Mouse (Mus musculus) liver, embryonic 14.5 days (tissue): ENCODE results near the gene Pcnx2.

Source experiments
- CTCF ChIP-seq: IDR thresholded peaks from 2 replicates; pipeline ENCODE4 v1.5.1; 2016; ENCODE audit warnings: antibody characterized with exemption, low read depth, control low read depth
- EP300 ChIP-seq: IDR thresholded peaks from 2 replicates; pipeline ENCODE4 v1.6.1; 2016; ENCODE audit warnings: antibody characterized with exemption, low read depth

DNA sequence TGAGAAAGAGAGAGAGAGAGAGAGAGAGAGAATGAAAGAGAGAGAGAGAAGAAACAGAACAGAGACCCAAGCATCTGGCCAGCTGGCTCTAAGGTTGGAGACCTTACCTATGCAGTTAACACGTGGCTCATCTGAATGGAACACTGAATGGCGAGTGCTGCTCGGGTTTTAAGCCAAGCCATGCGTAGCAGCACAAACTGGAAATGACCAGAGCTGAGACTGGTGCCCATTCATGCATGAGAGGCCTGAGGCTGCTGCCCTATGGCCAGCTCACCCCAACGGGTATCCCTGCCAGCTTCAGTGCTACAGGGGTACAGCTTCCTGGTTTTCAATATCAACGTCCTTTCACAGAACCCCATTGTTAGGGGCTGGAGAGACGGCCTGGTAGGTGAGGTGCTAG lies 43.7 kb downstream of the Pcnx2 start:
- no peak for TF ChIP-seq CTCF
- no peak for TF ChIP-seq EP300
